In genomic region chr19:56589008-56589407, GRCm38 (mm10) we compare ENCODE assay signal across 20 mouse cellular contexts. TPM values are rescaled to one million over a fixed set of nuclear protein-coding genes. Genes with fewer than 3 reads are reported as not detected.
DNase-seq lines count a peak whose midpoint lies in the region; ATAC-seq and TF ChIP-seq lines count a peak whose summit lies in the region.
"Had no signal": no experiment of that assay in that cellular context is flagged by ENCODE, and none has a peak within 500 bp of the region (broad histone marks: within the 10 kb centered on the region; RNA-seq: fewer than 3 reads in every experiment).

No protein-coding gene starts in this region.

- WGBS in heart, adult 2 months = 79% methylated on average over 6 of the region's 6 CpGs
- 72% methylated on average over 6 of the region's 6 CpGs for WGBS in heart, embryonic 10.5 days
- WGBS in heart, postnatal 0 days = 69% methylated on average over 6 of the region's 6 CpGs

- peaks cover 3% of the 10 kb centered on the region; the same call in 1 of the 2 replicates for H3K36me3 ChIP-seq in heart, adult 2 months (ENCODE audit: control insufficient read depth, insufficient read depth, low read length)
- peaks cover 63% of the 10 kb centered on the region for H3K36me3 ChIP-seq in heart, embryonic 10.5 days
- peaks cover 58% of the 10 kb centered on the region for H3K36me3 ChIP-seq in heart, postnatal 0 days (replicated peaks; ENCODE audit: control insufficient read depth, insufficient read depth, low read length)

- no peak for TF ChIP-seq CTCF in heart, adult 2 months (IDR thresholded peaks at IDR 0.05)
- no peak for TF ChIP-seq CTCF in heart, postnatal 0 days (IDR thresholded peaks at IDR 0.05; ENCODE audit: low read depth)
- TF ChIP-seq CTCF in embryonic fibroblast, embryonic 13.5 days (IDR thresholded peaks at IDR 0.05; ENCODE audit: borderline replicate concordance, insufficient read depth, low read length) = no peak

- H3K27me3 ChIP-seq in heart, adult 2 months (ENCODE audit: control insufficient read depth, insufficient read depth, low read length) = no peaks in the 10 kb centered on the region
- H3K27me3 ChIP-seq in heart, embryonic 10.5 days (ENCODE audit: insufficient read depth, poor library complexity, severe bottlenecking) = no peaks in the 10 kb centered on the region
- H3K27me3 ChIP-seq in heart, postnatal 0 days (ENCODE audit: control insufficient read depth, insufficient read depth, low read length) = no peaks in the 10 kb centered on the region
- H3K27me3 ChIP-seq: embryonic facial prominence, embryonic 13.5 days; hindbrain, embryonic 12.5 days; limb, embryonic 13.5 days; liver, embryonic 12.5 days; neural tube, embryonic 12.5 days had no signal

- peak overlapping the region; percentile 28; the same call in 1 of the 2 replicates for H3K27ac ChIP-seq in heart, adult 2 months
- H3K27ac ChIP-seq in heart, embryonic 10.5 days = no peak overlapping the region
- H3K27ac ChIP-seq in heart, postnatal 0 days (ENCODE audit: low read depth) = peak overlapping the region; percentile 57; the same call in 1 of the 2 replicates
- H3K27ac ChIP-seq in embryonic fibroblast, embryonic 13.5 days (ENCODE audit: insufficient read depth, low read length) = peak overlapping the region; percentile 66
- H3K27ac ChIP-seq: embryonic facial prominence, embryonic 13.5 days; hindbrain, embryonic 12.5 days; kidney, postnatal 0 days; limb, embryonic 13.5 days; liver, embryonic 12.5 days; neural tube, embryonic 12.5 days had no signal

- no peak for TF ChIP-seq EP300 in heart, adult 2 months (IDR thresholded peaks at IDR 0.05; ENCODE audit: insufficient read depth, low read depth, low read length)
- TF ChIP-seq EP300 in heart, postnatal 0 days (IDR thresholded peaks at IDR 0.05; ENCODE audit: low read depth) = no peak

- peaks cover 9% of the 10 kb centered on the region for H3K4me1 ChIP-seq in heart, adult 2 months (ENCODE audit: control insufficient read depth, insufficient read depth, low read length)
- peaks cover 14% of the 10 kb centered on the region for H3K4me1 ChIP-seq in heart, embryonic 10.5 days
- H3K4me1 ChIP-seq in heart, postnatal 0 days (ENCODE audit: control insufficient read depth, insufficient read depth) = peaks cover 4% of the 10 kb centered on the region
- peaks cover 3% of the 10 kb centered on the region; the same call in 1 of the 2 replicates for H3K4me1 ChIP-seq in embryonic fibroblast, embryonic 13.5 days (ENCODE audit: control insufficient read depth, insufficient read depth, low read length)
- H3K4me1 ChIP-seq: embryonic facial prominence, embryonic 13.5 days; hindbrain, embryonic 12.5 days; limb, embryonic 13.5 days; neural tube, embryonic 12.5 days had no signal

- no peaks in the 10 kb centered on the region for H3K9me3 ChIP-seq in heart, embryonic 10.5 days
- no peaks in the 10 kb centered on the region for H3K9me3 ChIP-seq in heart, postnatal 0 days (replicated peaks; ENCODE audit: control insufficient read depth, low read length)
- H3K9me3 ChIP-seq: embryonic facial prominence, embryonic 13.5 days; hindbrain, embryonic 12.5 days; limb, embryonic 13.5 days; liver, embryonic 12.5 days; neural tube, embryonic 12.5 days had no signal

- DNase-seq in heart, adult 2 months = no peak
- DNase-seq in heart, embryonic 10.5 days (ENCODE audit: low spot score) = no peak
- no peak for DNase-seq in heart, postnatal 0 days (ENCODE audit: low spot score)
- no peak for DNase-seq in heart, postnatal 25 days (ENCODE audit: low spot score)
- peak; percentile 27 for DNase-seq in 3T3-L1 (ENCODE audit: low read depth, low spot score)
- DNase-seq in cerebellum, postnatal 36 days = no peak
- DNase-seq: cerebellum, adult 11-12 months; cerebellum, postnatal 14 days; kidney, adult 18-20 months; midbrain, embryonic 14.5 days; spleen, adult 18-20 months had no signal

- no peak overlapping the region for H3K4me3 ChIP-seq in heart, adult 2 months
- H3K4me3 ChIP-seq in heart, embryonic 10.5 days = no peak overlapping the region
- H3K4me3 ChIP-seq in heart, postnatal 0 days (ENCODE audit: low read depth, low read length) = no peak overlapping the region
- no peak overlapping the region for H3K4me3 ChIP-seq in embryonic fibroblast, embryonic 13.5 days (ENCODE audit: insufficient read depth, low read length)
- H3K4me3 ChIP-seq: embryonic facial prominence, embryonic 13.5 days; hindbrain, embryonic 12.5 days; limb, embryonic 13.5 days; liver, embryonic 12.5 days; neural tube, embryonic 12.5 days had no signal

- H3K9ac ChIP-seq in heart, adult 2 months (ENCODE audit: low read depth, low read length) = no peak overlapping the region
- H3K9ac ChIP-seq in heart, postnatal 0 days (replicated peaks; ENCODE audit: low read depth, low read length) = no peak overlapping the region
- H3K9ac ChIP-seq: embryonic facial prominence, embryonic 13.5 days; hindbrain, embryonic 12.5 days; limb, embryonic 13.5 days; liver, embryonic 12.5 days; neural tube, embryonic 12.5 days had no signal

- H3K79me2 ChIP-seq in heart, adult 2 months (replicated peaks; ENCODE audit: control insufficient read depth, insufficient read depth, low read length) = no peaks in the 10 kb centered on the region

- no peak for TF ChIP-seq POLR2A in heart, adult 2 months (IDR thresholded peaks at IDR 0.05; ENCODE audit: insufficient read depth, low read depth, low read length)
- TF ChIP-seq POLR2A in embryonic fibroblast, embryonic 13.5 days (IDR thresholded peaks at IDR 0.05; ENCODE audit: low read depth, low read length) = no peak

- intact Hi-C loops in heart, adult 2 months (cut with DNase I) = no loop called here
- intact Hi-C loops in heart, postnatal 25 days (cut with DNase I) = no loop called here

- ATAC-seq in heart, postnatal 0 days (ENCODE audit: insufficient read depth, low read depth) = 0 out of 2 replicates have a peak, but pooled peaks have one; percentile 3
- ATAC-seq: activated CD4-positive, CD25-positive, alpha-beta regulatory T cell, adult 4 months; forebrain, embryonic 14.5 days; liver, embryonic 12.5 days had no signal

- no peak overlapping the region for H3K4me2 ChIP-seq in heart, postnatal 0 days (ENCODE audit: low read depth, low read length)
- H3K4me2 ChIP-seq: embryonic facial prominence, embryonic 13.5 days; hindbrain, embryonic 12.5 days; limb, embryonic 13.5 days; liver, embryonic 12.5 days; neural tube, embryonic 12.5 days had no signal

RNA-seq across cellular contexts. Expression of gene Nhlrc2, which starts 40.9 kb away (rescaled TPM):
- 10 to 100 TPM; 26.9 to 28.0 TPM for total RNA-seq in heart, adult 2 months (2021)
- 7.1 and 14.3 TPM in 2 replicates for polyA plus RNA-seq in heart, adult 2 months (2012; rRNA removed)
- 13.9 and 16.8 TPM in 2 replicates for polyA plus RNA-seq in heart, embryonic 10.5 days (2016; fragmentation: Nextera tagmentation; extraction: Ambion mirVana)
- total RNA-seq in heart, postnatal 0 days (2014; rRNA removed; ENCODE audit: low replicate concordance) = 28.9 and 30.4 TPM in 2 replicates
- 11.1 and 11.2 TPM in 2 replicates for polyA plus RNA-seq in heart, postnatal 0 days (2015; fragmentation: Nextera tagmentation; extraction: Ambion mirVana)
- 10 to 100 TPM; 22.9 to 28.6 TPM for total RNA-seq in heart, postnatal 25 days (2021)
- 19.3 and 20.2 TPM in 2 replicates for polyA plus RNA-seq in embryonic fibroblast, embryonic 13.5 days (2011; ENCODE audit: insufficient read length, low read depth, missing spikeins)

RNA-seq across cellular contexts. Expression of gene Dclre1a, which starts 41.0 kb away (rescaled TPM):
- 10 to 100 TPM in 1 of 2 experiments, 1 to 10 TPM in 1; 9.2 to 10.8 TPM for total RNA-seq in heart, adult 2 months (2021)
- 3.3 and 8.5 TPM in 2 replicates for polyA plus RNA-seq in heart, adult 2 months (2012; rRNA removed)
- polyA plus RNA-seq in heart, embryonic 10.5 days (2016; fragmentation: Nextera tagmentation; extraction: Ambion mirVana) = 16.3 and 16.5 TPM in 2 replicates
- 4.4 and 6.9 TPM in 2 replicates for total RNA-seq in heart, postnatal 0 days (2014; rRNA removed; ENCODE audit: low replicate concordance)
- 9.6 and 11.3 TPM in 2 replicates for polyA plus RNA-seq in heart, postnatal 0 days (2015; fragmentation: Nextera tagmentation; extraction: Ambion mirVana)
- total RNA-seq in heart, postnatal 25 days (2021) = 10 to 100 TPM; 10.1 to 11.3 TPM
- 16.8 and 22.3 TPM in 2 replicates for polyA plus RNA-seq in embryonic fibroblast, embryonic 13.5 days (2011; ENCODE audit: insufficient read length, low read depth, missing spikeins)
